Mouse (Mus musculus) olfactory bulb, adult 2 months (tissue): Measurements from ENCODE around the gene Tmem51. TPM values are rescaled to one million over a fixed set of nuclear protein-coding genes. Genes with fewer than 3 reads are reported as not detected.

ENCODE experiments used
- H3K27ac ChIP-seq: fragments of 200-500 bp; 2 replicates; pipeline ENCODE4 v1.5.1; 2012; ENCODE audit warnings: low read depth, low read length; ENCODE audit not compliant: insufficient read depth
- H3K4me1 ChIP-seq: fragments of 200-500 bp; 2 replicates; pipeline ENCODE4 v1.6.1; 2012; ENCODE audit warnings: low read length; ENCODE audit not compliant: control insufficient read depth, insufficient read depth
- H3K4me3 ChIP-seq: fragments of 200-500 bp; 2 replicates; pipeline ENCODE4 v1.5.1; 2012; ENCODE audit warnings: mild to moderate bottlenecking, low read depth, low read length, moderate library complexity; ENCODE audit not compliant: insufficient read depth
- CTCF ChIP-seq: fragments of 200-500 bp; IDR thresholded peaks from 2 replicates; pipeline ENCODE4 v1.5.1; 2012; ENCODE audit warnings: low read depth, mild to moderate bottlenecking, low read length, moderate library complexity; ENCODE audit not compliant: insufficient read depth
- POLR2A ChIP-seq: fragments of 200-500 bp; IDR thresholded peaks from 2 replicates; pipeline ENCODE4 v1.6.1; 2012; ENCODE audit warnings: mild to moderate bottlenecking, low read depth, low read length, moderate library complexity; ENCODE audit not compliant: insufficient read depth
- WGBS: fragments of 180-500 bp; shearing (Covaris S2); methylation state at CpG from one replicate; pipeline ENCODE4 v1.1.7; 2018; 5-methylcytosine and 5-hydroxymethylcytosine counted together
- polyA plus RNA-seq: library from polyadenylated mRNA; stranded (reverse); fragments of >200 nt; gene quantifications from 2 replicates; pipeline ENCODE4 v1.2.4, GENCODE M21; 2012; ENCODE audit warnings: low replicate concordance; ENCODE audit not compliant: missing spikeins, insufficient read depth, insufficient read length

The Tmem51 gene
- polyA plus RNA-seq, 1 experiment, result not detected

- 29% methylated on average over 20 of the region's 20 CpGs for WGBS
- Histone ChIP-seq H3K27ac (no peak overlapping the region), H3K4me1 (peaks cover 14% of the 10 kb centered on the region), H3K4me3 (peak overlapping the region; percentile 60)
- TF ChIP-seq CTCF (no peak), POLR2A (no peak)
Measured at GRCm38 (mm10) chr4:142084936-142085563, 946 bp upstream of the Tmem51 start.

- H3K27ac ChIP-seq, result no peak overlapping the region
- peak; percentile 49; the same call in 1 of the 2 replicates for TF ChIP-seq CTCF
- TF ChIP-seq POLR2A, result no peak
- 0% methylated on average over 27 of the region's 29 CpGs for WGBS
- H3K4me3 ChIP-seq, result peak overlapping the region; percentile 60
- H3K4me1 ChIP-seq, result peaks cover 14% of the 10 kb centered on the region
Measured at GRCm38 (mm10) chr4:142083762-142084130, 358 bp downstream of the Tmem51 start.

DNA sequence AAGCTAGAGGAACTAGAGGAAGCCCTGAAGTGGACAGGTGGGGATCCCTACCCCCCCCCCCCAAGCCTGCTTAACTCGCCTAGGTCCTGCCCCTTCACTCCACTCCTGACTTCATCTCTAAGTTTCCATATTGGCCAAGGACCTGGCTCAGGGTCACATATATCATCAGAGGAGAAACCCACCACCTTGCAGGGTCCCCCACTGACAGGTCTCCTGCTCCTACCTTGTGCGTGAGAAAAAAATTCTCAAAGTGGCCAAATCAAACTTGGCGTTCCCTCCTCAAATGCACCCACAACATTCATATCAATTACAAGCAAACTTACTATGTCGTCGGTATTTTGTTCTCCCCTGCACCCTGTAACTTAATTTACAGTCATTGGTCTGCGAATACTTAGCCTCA lies 911 bp downstream of the Tmem51 start:
- Histone ChIP-seq H3K4me1 (peaks cover 14% of the 10 kb centered on the region), H3K27ac (no peak overlapping the region), H3K4me3 (peak overlapping the region; percentile 25; the same call in 1 of the 2 replicates)
- TF ChIP-seq POLR2A, result no peak
- WGBS, result 52% methylated on average over 6 of the region's 6 CpGs

GRCm38 (mm10) chr4:142082703-142083102 lies 1.4 kb downstream of the Tmem51 start:
- H3K4me3 ChIP-seq, result no peak overlapping the region
- TF ChIP-seq POLR2A, result no peak
- TF ChIP-seq CTCF, result no peak

DNA sequence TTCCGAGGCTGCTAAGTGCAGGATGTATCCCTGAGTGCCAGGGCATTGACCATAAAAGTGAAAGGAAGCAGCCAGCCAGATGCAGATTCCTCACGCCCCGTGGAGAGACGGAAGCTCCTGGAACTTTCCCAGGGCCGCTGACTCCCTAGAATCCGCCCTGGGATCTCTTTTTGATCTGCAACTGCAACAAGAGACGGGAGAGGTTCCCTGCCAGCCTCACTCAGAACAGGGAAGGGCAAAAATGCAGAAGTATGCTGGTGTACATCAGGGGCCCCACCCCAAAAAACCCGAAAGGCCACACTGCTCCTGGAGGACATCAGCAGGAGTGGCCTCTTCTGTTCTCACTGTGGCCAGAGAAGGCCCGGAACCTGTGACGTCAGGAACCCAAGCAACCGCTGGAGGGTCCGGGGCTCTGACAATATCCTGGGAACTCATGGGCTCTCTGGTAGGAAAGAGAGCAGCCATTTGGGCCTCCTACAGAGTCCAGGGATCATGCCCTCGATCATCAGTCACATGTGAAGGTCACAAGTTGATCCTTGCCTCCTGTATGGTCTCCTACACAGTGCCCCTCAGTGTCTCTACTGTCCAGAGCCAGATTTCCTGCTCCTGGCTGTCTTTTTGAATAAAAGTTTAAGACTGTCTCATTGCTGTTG lies 2.3 kb downstream of the Tmem51 start:
- Histone ChIP-seq H3K4me1 (peaks cover 14% of the 10 kb centered on the region), H3K4me3 (no peak overlapping the region), H3K27ac (no peak overlapping the region)
- no peak for TF ChIP-seq CTCF
- no peak for TF ChIP-seq POLR2A
- 68% methylated on average over 13 of the region's 13 CpGs for WGBS

More at GRCm38 (mm10) chr4:142082703-142083102, 1.4 kb downstream of the Tmem51 start:
- H3K27ac ChIP-seq, result no peak overlapping the region
- H3K4me1 ChIP-seq, result peaks cover 14% of the 10 kb centered on the region
- WGBS, result 65% methylated on average over 4 of the region's 4 CpGs

GRCm38 (mm10) chr4:142080901-142081630 lies 3.0 kb downstream of the Tmem51 start:
- Histone ChIP-seq H3K4me3 (no peak overlapping the region), H3K27ac (no peak overlapping the region), H3K4me1 (peaks cover 14% of the 10 kb centered on the region)
- WGBS, result 61% methylated on average over 18 of the region's 18 CpGs
- TF ChIP-seq CTCF (no peak), POLR2A (no peak)

DNA sequence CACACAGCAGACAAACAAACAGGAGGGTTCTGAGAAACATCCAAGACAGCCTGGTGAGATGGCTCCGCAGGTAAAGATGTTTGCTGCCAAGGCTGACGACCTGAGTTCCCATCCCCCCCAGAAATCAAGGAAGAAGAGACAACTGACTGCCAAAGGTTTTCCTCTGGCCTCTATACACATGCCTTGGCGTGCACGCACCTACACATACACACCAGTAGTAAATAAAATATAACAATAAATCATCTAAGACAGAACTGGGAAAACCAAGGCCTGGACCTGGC lies 3.7 kb downstream of the Tmem51 start:
- TF ChIP-seq POLR2A (no peak), CTCF (no peak)

GRCm38 (mm10) chr4:142079629-142080486 lies 4.2 kb downstream of the Tmem51 start:
- Histone ChIP-seq H3K4me3 (no peak overlapping the region), H3K4me1 (peaks cover 14% of the 10 kb centered on the region), H3K27ac (no peak overlapping the region)
- TF ChIP-seq POLR2A (no peak), CTCF (no peak)
- 90% methylated on average over 14 of the region's 14 CpGs for WGBS

More for the DNA sequence above, 3.7 kb downstream of the Tmem51 start:
- peaks cover 14% of the 10 kb centered on the region for H3K4me1 ChIP-seq
- H3K4me3 ChIP-seq, result no peak overlapping the region
- WGBS, result 82% methylated on average over 4 of the region's 4 CpGs
- H3K27ac ChIP-seq, result no peak overlapping the region
